Mouse (Mus musculus): Measurements from ENCODE around the gene St6gal1. TPM values are rescaled to one million over a fixed set of nuclear protein-coding genes. Genes with fewer than 3 reads are reported as not detected.

St6gal1 gene
- polyA plus RNA-seq, 1 experiment from 2014 or later = 32.5 TPM

DNA sequence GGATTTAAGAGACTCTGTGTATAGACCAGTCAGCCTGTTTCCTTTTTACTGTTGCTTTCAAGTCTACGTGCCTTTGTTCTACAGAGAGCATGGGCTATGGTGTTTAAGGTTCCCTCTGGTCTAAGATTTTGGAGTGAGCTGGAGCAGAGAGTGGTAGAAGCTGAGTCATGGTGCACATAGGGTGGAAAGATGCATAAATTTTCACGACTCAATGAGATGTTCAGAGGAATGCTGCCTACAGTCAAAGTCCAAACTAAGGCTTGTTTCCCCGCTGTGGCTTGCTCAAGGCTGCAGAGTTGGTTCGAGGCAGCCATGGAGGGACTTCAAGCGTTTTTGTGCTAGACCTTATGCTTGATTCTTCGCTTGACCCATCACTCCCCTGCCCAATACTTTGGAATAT, 96.0 kb downstream of the St6gal1 start:
- ATAC-seq (ENCODE audit: low FRiP score, low TSS enrichment) = no peak
- H3K36me3 ChIP-seq (ENCODE audit: control insufficient read depth, insufficient read depth, low read length) = peaks cover 11% of the 10 kb centered on the region; the same call in 1 of the 2 replicates
- H3K27ac ChIP-seq (ENCODE audit: low read depth, low read length) = no peak overlapping the region
- H3K9ac ChIP-seq (ENCODE audit: low read depth, low read length) = no peak overlapping the region
- no peak overlapping the region for H3K4me3 ChIP-seq (ENCODE audit: low read length)
- H3K27me3 ChIP-seq (ENCODE audit: control insufficient read depth, insufficient read depth, low read length) = no peaks in the 10 kb centered on the region
- WGBS = 94% methylated on average over 6 of the region's 6 CpGs
- peaks cover 2% of the 10 kb centered on the region; the same call in 1 of the 2 replicates for H3K4me1 ChIP-seq (ENCODE audit: control insufficient read depth, insufficient read depth, low read length)
- no peak overlapping the region for H3K4me2 ChIP-seq (replicated peaks; ENCODE audit: low read depth, low read length)
- no peaks in the 10 kb centered on the region for H3K9me3 ChIP-seq (ENCODE audit: control insufficient read depth, low read length)

DNA sequence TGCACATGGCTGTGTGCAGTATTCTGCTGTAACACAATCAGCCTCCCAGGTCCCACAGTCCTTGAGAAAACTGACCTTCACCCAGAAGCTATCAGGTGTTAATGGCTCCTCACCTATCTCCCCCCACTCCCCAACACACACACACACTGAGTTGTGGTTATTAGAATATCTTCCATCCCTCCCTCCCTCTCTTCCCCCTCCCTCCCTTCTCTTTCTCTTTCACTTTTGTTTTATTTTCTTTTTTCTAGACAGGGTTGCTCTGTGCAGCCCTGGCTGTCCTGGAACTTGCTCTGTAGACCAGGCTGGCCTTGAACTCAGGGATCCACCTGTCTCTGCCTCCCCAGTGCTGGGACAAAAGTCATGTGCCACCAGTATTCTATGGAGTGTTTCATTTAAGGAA, 97.9 kb downstream of the St6gal1 start:
- H3K9ac ChIP-seq (ENCODE audit: low read depth, low read length) = no peak overlapping the region

DNA sequence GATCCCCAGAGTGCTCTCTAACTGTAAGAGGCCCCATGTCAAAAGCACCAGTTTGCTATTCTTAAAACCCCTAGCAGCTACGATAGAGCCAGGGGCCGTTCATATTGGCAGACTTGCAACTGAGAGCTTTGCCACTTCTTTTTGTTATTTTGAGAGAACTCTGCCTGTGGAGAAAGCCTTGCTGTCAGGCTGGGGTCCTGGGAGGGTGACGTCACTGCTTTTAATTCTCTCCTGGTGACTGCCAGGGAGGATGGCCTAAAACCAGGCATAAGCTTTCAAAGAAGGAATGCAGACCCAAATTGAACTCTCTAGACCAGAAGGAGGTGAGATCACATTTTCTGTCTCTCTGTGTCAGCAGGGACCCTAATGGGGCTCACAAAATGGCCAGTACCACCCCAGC, 99.4 kb downstream of the St6gal1 start:
- ATAC-seq (ENCODE audit: low FRiP score, low TSS enrichment) = no peak
- no peak overlapping the region for H3K9ac ChIP-seq (ENCODE audit: low read depth, low read length)
- peaks cover 2% of the 10 kb centered on the region; the same call in 1 of the 2 replicates for H3K4me1 ChIP-seq (ENCODE audit: control insufficient read depth, insufficient read depth, low read length)
- H3K27me3 ChIP-seq (ENCODE audit: control insufficient read depth, insufficient read depth, low read length) = no peaks in the 10 kb centered on the region
- no peak overlapping the region for H3K4me2 ChIP-seq (replicated peaks; ENCODE audit: low read depth, low read length)
- peaks cover 14% of the 10 kb centered on the region; the same call in 1 of the 2 replicates for H3K36me3 ChIP-seq (ENCODE audit: control insufficient read depth, insufficient read depth, low read length)
- no peaks in the 10 kb centered on the region for H3K9me3 ChIP-seq (ENCODE audit: control insufficient read depth, low read length)
- H3K27ac ChIP-seq (ENCODE audit: low read depth, low read length) = no peak overlapping the region
- 63% methylated on average over 3 of the region's 3 CpGs for WGBS
- no peak overlapping the region for H3K4me3 ChIP-seq (ENCODE audit: low read length)

More for the DNA sequence above, 97.9 kb downstream of the St6gal1 start:
- ATAC-seq (ENCODE audit: low FRiP score, low TSS enrichment) = no peak
- Histone ChIP-seq H3K27ac (ENCODE audit: low read depth, low read length) (no peak overlapping the region), H3K4me3 (ENCODE audit: low read length) (no peak overlapping the region), H3K4me2 (replicated peaks; ENCODE audit: low read depth, low read length) (no peak overlapping the region), H3K36me3 (ENCODE audit: control insufficient read depth, insufficient read depth, low read length) (peaks cover 11% of the 10 kb centered on the region; the same call in 1 of the 2 replicates), H3K27me3 (ENCODE audit: control insufficient read depth, insufficient read depth, low read length) (no peaks in the 10 kb centered on the region), H3K4me1 (ENCODE audit: control insufficient read depth, insufficient read depth, low read length) (peaks cover 2% of the 10 kb centered on the region; the same call in 1 of the 2 replicates), H3K9me3 (ENCODE audit: control insufficient read depth, low read length) (no peaks in the 10 kb centered on the region)

GRCm38 (mm10) chr16:23324867-23325650, 100.5 kb downstream of the St6gal1 start:
- ATAC-seq (ENCODE audit: low FRiP score, low TSS enrichment) = no peak
- no peaks in the 10 kb centered on the region for H3K9me3 ChIP-seq (ENCODE audit: control insufficient read depth, low read length)
- WGBS = 76% methylated on average over 6 of the region's 6 CpGs
- H3K4me2 ChIP-seq (replicated peaks; ENCODE audit: low read depth, low read length) = no peak overlapping the region
- no peak overlapping the region for H3K9ac ChIP-seq (ENCODE audit: low read depth, low read length)
- H3K27me3 ChIP-seq (ENCODE audit: control insufficient read depth, insufficient read depth, low read length) = no peaks in the 10 kb centered on the region
- H3K4me3 ChIP-seq (ENCODE audit: low read length) = no peak overlapping the region
- H3K36me3 ChIP-seq (ENCODE audit: control insufficient read depth, insufficient read depth, low read length) = peaks cover 17% of the 10 kb centered on the region; the same call in 1 of the 2 replicates
- no peak overlapping the region for H3K27ac ChIP-seq (ENCODE audit: low read depth, low read length)
- H3K4me1 ChIP-seq (ENCODE audit: control insufficient read depth, insufficient read depth, low read length) = peaks cover 2% of the 10 kb centered on the region; the same call in 1 of the 2 replicates

- WGBS = 93% methylated on average over 6 of the region's 6 CpGs
- ATAC-seq (ENCODE audit: low FRiP score, low TSS enrichment) = no peak
- H3K4me1 ChIP-seq (ENCODE audit: control insufficient read depth, insufficient read depth, low read length) = peaks cover 2% of the 10 kb centered on the region; the same call in 1 of the 2 replicates
- peaks cover 9% of the 10 kb centered on the region; the same call in 1 of the 2 replicates for H3K36me3 ChIP-seq (ENCODE audit: control insufficient read depth, insufficient read depth, low read length)
- H3K27ac ChIP-seq (ENCODE audit: low read depth, low read length) = no peak overlapping the region
- no peaks in the 10 kb centered on the region for H3K27me3 ChIP-seq (ENCODE audit: control insufficient read depth, insufficient read depth, low read length)
- H3K4me3 ChIP-seq (ENCODE audit: low read length) = no peak overlapping the region
- H3K4me2 ChIP-seq (replicated peaks; ENCODE audit: low read depth, low read length) = no peak overlapping the region
- no peak overlapping the region for H3K9ac ChIP-seq (ENCODE audit: low read depth, low read length)
- H3K9me3 ChIP-seq (ENCODE audit: control insufficient read depth, low read length) = no peaks in the 10 kb centered on the region
Measured at GRCm38 (mm10) chr16:23326664-23327063, 102.1 kb downstream of the St6gal1 start.

DNA sequence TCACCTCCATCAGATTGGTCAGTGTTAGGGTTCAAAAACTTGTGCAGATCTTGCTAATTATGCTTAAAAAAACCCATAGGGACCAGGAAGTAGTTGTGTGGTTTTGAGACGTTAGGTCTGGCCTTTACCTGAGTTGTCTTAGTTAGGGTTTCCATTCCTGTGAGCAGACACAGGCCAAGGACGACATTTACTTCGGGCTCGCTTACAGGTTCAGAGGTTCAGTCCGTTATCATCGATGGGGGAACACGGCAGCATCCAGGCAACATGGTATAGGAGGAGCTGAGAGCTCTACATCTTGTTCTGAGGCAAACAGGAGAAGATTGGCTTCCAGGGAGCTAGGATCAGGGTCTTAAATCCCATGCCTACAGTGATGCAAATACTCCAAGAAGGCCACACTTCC, 102.7 kb downstream of the St6gal1 start:
- Histone ChIP-seq H3K9ac (ENCODE audit: low read depth, low read length) (no peak overlapping the region), H3K36me3 (ENCODE audit: control insufficient read depth, insufficient read depth, low read length) (peaks cover 6% of the 10 kb centered on the region; the same call in 1 of the 2 replicates), H3K4me1 (ENCODE audit: control insufficient read depth, insufficient read depth, low read length) (peaks cover 7% of the 10 kb centered on the region; the same call in 1 of the 2 replicates), H3K27ac (ENCODE audit: low read depth, low read length) (no peak overlapping the region), H3K4me3 (ENCODE audit: low read length) (no peak overlapping the region), H3K27me3 (ENCODE audit: control insufficient read depth, insufficient read depth, low read length) (no peaks in the 10 kb centered on the region), H3K9me3 (ENCODE audit: control insufficient read depth, low read length) (no peaks in the 10 kb centered on the region), H3K4me2 (replicated peaks; ENCODE audit: low read depth, low read length) (no peak overlapping the region)
- ATAC-seq (ENCODE audit: low FRiP score, low TSS enrichment) = no peak
- WGBS = 91% methylated on average over 7 of the region's 7 CpGs

- Histone ChIP-seq H3K4me3 (ENCODE audit: low read length) (no peak overlapping the region), H3K4me2 (replicated peaks; ENCODE audit: low read depth, low read length) (no peak overlapping the region), H3K4me1 (ENCODE audit: control insufficient read depth, insufficient read depth, low read length) (peaks cover 7% of the 10 kb centered on the region; the same call in 1 of the 2 replicates), H3K27ac (ENCODE audit: low read depth, low read length) (no peak overlapping the region), H3K36me3 (ENCODE audit: control insufficient read depth, insufficient read depth, low read length) (peaks cover 6% of the 10 kb centered on the region; the same call in 1 of the 2 replicates), H3K27me3 (ENCODE audit: control insufficient read depth, insufficient read depth, low read length) (no peaks in the 10 kb centered on the region), H3K9me3 (ENCODE audit: control insufficient read depth, low read length) (no peaks in the 10 kb centered on the region), H3K9ac (ENCODE audit: low read depth, low read length) (no peak overlapping the region)
- ATAC-seq (ENCODE audit: low FRiP score, low TSS enrichment) = no peak
- 89% methylated on average over 7 of the region's 7 CpGs for WGBS
Measured at GRCm38 (mm10) chr16:23328201-23328600, 103.7 kb downstream of the St6gal1 start.

GRCm38 (mm10) chr16:23332136-23332535, 107.6 kb downstream of the St6gal1 start:
- ATAC-seq (ENCODE audit: low FRiP score, low TSS enrichment) = no peak
- H3K36me3 ChIP-seq (ENCODE audit: control insufficient read depth, insufficient read depth, low read length) = peaks cover 6% of the 10 kb centered on the region; the same call in 1 of the 2 replicates
- no peak overlapping the region for H3K9ac ChIP-seq (ENCODE audit: low read depth, low read length)
- 0 out of 2 replicates have a peak, but pooled peaks cover 5% of the 10 kb centered on the region for H3K4me1 ChIP-seq (ENCODE audit: control insufficient read depth, insufficient read depth, low read length)
- no peaks in the 10 kb centered on the region for H3K9me3 ChIP-seq (ENCODE audit: control insufficient read depth, low read length)
- no peak overlapping the region for H3K4me3 ChIP-seq (ENCODE audit: low read length)
- no peaks in the 10 kb centered on the region for H3K27me3 ChIP-seq (ENCODE audit: control insufficient read depth, insufficient read depth, low read length)
- 47% methylated on average over 2 of the region's 2 CpGs for WGBS
- H3K4me2 ChIP-seq (replicated peaks; ENCODE audit: low read depth, low read length) = no peak overlapping the region
- H3K27ac ChIP-seq (ENCODE audit: low read depth, low read length) = 0 out of 2 replicates have a peak overlapping the region, but pooled peaks have one; percentile 17

DNA sequence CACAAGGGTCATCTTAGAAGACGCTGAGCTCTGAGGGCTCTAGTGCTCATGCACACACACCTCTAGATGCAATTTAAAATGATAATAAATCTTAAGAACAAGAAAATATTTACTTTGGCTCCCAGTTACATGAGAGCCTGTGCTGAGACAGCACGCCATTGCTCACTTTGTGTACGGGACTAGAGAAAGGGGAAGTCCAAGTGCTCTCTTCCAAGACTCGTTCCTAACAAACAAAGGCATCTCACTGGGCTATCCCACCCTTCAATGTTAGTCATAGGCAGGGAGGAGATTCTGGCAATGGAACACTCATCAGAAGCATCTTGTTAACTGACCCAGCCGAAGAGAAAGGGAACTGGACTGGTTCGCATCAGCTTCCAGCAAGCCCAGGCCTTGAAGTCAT, 108.1 kb downstream of the St6gal1 start:
- ATAC-seq (ENCODE audit: low FRiP score, low TSS enrichment) = no peak
- 41% methylated on average over 6 of the region's 6 CpGs for WGBS
- no peaks in the 10 kb centered on the region for H3K27me3 ChIP-seq (ENCODE audit: control insufficient read depth, insufficient read depth, low read length)
- H3K36me3 ChIP-seq (ENCODE audit: control insufficient read depth, insufficient read depth, low read length) = peaks cover 6% of the 10 kb centered on the region; the same call in 1 of the 2 replicates
- no peak overlapping the region for H3K4me3 ChIP-seq (ENCODE audit: low read length)
- H3K27ac ChIP-seq (ENCODE audit: low read depth, low read length) = no peak overlapping the region; the same call in 1 of the 2 replicates
- H3K9me3 ChIP-seq (ENCODE audit: control insufficient read depth, low read length) = no peaks in the 10 kb centered on the region
- H3K4me1 ChIP-seq (ENCODE audit: control insufficient read depth, insufficient read depth, low read length) = 0 out of 2 replicates have a peak, but pooled peaks cover 5% of the 10 kb centered on the region
- no peak overlapping the region for H3K4me2 ChIP-seq (replicated peaks; ENCODE audit: low read depth, low read length)
- H3K9ac ChIP-seq (ENCODE audit: low read depth, low read length) = no peak overlapping the region
